Mouse (Mus musculus): ENCODE results near the gene Wwc2.
A peak's percentile ranks its signal among the peaks of the same experiment; 100 is the strongest.

Gene Wwc2

GRCm38 (mm10) chr8:47989211-47989610 is 1.5 kb downstream of the Wwc2 start:
- no peak for DNase-seq

GRCm38 (mm10) chr8:47988111-47988510 is 2.6 kb downstream of the Wwc2 start:
- DNase-seq: no peak

- DNase-seq: no peak
Measured at GRCm38 (mm10) chr8:47985644-47986043, 5.1 kb downstream of the Wwc2 start.

- DNase-seq: no peak
Measured at GRCm38 (mm10) chr8:47985243-47985642, 5.5 kb downstream of the Wwc2 start.

DNA sequence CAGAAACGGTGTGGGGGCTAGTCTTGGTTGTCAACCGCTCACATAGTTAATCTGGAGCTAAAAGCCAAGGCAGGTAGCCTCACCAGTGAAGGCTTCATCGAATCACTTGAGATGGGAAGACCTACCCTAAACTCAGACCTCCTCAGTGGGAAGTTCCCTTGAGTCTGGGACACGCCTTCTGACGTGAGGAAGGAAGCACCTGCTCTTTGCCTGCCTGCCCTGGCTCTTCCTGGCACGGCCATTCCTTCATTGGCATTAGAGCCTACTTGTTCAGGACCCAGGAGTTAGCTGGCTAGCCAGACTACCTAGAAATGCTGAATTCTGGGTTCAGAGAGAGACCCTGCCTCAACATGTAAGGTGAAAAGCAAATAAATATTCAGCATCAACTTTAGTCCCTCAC is 9.6 kb downstream of the Wwc2 start:
- DNase-seq: no peak

DNA sequence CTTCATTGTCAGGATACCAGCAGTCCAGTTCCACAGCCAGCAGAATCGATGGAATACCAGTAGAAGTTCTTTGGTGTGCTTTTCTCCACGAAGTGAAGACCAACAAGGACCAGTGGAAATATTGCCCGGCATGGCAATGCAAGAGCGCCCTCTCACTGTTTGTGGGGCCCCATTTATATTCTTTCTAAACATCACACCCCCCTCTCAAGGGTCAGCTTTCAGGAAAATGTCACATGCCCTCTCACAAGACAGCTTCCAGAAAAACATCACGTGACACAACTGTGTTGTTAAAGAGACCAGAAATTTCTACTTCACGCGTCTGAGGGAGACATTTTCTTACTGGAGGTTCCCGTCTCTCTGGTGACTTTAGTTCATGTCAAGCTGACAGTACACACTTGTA is 10.8 kb downstream of the Wwc2 start:
- no peak for DNase-seq

DNA sequence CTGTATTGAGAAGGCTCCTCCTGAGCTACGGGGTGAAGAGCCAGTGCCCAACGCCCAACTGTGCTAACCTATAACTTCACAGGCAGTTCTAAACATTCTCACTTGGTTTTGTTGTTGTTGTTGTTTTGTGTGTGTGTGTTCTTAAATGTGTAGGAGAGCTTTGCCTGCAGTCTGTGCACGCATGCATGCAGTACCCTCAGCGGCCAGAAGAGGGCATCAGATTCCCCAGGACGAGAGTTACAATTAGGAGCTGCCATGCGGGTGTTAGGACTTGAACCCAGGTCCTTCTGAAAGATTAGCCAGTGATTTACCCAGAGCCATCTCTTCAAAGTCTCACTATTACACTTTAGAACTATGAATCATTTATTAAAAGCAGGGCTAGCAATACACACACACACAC is 12.0 kb downstream of the Wwc2 start:
- no peak for DNase-seq

DNA sequence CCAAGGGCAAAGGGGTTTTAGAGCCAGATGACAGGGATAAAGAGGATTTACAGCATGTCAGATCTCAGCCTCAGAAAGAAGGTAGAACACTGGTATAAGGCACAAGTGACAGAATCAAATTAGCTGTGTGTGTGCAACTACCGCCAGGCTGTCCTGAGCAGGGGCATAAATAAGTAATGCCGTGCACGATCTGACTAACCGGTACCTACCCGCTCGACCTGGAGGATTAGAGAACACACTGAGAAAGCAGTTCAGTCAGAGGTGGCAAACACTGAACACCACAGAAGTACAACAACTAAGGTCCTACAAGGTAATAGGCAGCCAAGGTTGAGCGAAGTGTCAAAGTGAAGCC is 15.8 kb downstream of the Wwc2 start:
- no peak for DNase-seq

GRCm38 (mm10) chr8:47974138-47974962 is 16.4 kb downstream of the Wwc2 start:
- peak; percentile 81 to 87 for DNase-seq

GRCm38 (mm10) chr8:47971121-47971520 is 19.6 kb downstream of the Wwc2 start:
- no peak for DNase-seq

GRCm38 (mm10) chr8:47970576-47970975 is 20.1 kb downstream of the Wwc2 start:
- no peak for DNase-seq

- DNase-seq: no peak
Measured at GRCm38 (mm10) chr8:47967045-47967920, 23.4 kb downstream of the Wwc2 start.

DNA sequence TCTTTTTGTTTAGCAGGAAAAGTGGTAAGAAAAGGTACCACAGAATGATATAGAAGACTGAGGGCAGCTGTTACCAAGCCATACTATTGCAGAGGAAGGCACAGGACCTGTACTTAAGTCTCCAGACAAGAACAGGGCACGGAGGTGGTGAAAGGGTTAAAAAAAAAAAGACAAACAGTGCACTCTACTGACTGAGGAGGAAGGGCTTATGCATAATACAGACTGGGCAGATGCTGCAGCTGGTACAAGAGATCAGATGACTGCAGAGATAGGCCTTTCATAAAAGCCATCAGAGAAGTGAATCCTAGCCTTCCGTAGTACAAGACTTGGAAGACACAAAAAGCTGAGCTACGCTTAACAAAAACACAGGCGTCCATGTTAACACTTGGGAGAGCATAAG is 28.2 kb downstream of the Wwc2 start:
- DNase-seq: no peak

DNA sequence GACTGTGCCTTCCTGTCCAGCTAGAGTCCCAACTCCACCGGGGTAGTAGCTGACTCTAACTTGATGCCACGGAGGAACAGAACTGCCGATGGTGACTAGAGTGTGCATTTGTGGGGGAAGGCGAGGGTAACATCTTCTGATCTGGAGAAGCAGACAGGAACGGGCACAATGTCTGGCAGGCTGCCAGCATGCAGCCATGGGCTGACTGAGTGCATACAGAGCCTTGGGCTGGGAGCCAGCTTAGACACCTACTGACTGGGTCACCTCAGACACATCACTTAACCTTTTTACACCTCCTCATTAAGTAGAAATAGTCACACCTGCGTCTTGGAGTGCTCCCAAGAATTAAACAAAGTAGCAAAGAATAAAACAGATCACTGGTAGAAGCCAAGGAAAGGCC is 28.7 kb downstream of the Wwc2 start:
- peak; percentile 55 to 67 for DNase-seq

DNA sequence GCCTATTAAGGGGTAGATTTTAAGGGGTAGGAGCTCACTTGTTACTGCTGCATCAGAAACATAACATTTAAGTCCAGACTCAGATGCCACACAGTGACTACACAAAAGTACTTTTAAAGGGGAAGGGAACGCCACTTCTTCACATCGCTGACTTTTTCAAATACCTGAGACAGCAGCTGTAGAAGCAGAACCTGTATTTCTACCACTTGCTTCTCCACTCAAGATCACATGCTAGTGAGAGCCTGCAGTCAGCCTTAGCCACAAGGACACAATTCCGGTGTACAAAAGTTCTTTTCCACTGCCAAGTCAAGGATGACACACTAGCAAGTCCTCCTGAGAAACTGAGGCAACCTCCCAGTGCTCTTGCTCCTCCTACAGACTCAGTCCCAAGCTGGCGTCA is 33.2 kb downstream of the Wwc2 start:
- peak in 1 of 2 experiments; percentile 34 for DNase-seq

GRCm38 (mm10) chr8:47951380-47951932 is 39.3 kb downstream of the Wwc2 start:
- DNase-seq: peak; percentile 40 to 41

DNA sequence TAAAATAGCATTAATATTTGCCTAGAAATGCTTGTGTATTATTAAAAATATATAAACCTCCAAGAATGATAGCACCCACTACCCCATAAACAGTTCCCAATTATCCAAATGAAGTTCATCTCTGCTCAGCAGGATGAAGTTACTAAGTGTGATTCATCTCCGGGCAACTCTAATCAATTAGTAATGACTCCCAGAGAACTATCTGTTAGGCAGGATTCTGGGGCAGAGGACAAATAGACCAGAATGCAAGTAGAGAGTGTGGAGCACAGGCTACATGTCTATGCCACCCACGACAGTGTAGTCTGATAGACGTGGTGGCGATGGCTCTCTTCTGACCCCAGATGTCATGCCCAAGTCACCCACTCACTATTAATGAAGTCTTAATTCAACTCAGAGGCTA is 41.9 kb downstream of the Wwc2 start:
- no peak for DNase-seq

DNA sequence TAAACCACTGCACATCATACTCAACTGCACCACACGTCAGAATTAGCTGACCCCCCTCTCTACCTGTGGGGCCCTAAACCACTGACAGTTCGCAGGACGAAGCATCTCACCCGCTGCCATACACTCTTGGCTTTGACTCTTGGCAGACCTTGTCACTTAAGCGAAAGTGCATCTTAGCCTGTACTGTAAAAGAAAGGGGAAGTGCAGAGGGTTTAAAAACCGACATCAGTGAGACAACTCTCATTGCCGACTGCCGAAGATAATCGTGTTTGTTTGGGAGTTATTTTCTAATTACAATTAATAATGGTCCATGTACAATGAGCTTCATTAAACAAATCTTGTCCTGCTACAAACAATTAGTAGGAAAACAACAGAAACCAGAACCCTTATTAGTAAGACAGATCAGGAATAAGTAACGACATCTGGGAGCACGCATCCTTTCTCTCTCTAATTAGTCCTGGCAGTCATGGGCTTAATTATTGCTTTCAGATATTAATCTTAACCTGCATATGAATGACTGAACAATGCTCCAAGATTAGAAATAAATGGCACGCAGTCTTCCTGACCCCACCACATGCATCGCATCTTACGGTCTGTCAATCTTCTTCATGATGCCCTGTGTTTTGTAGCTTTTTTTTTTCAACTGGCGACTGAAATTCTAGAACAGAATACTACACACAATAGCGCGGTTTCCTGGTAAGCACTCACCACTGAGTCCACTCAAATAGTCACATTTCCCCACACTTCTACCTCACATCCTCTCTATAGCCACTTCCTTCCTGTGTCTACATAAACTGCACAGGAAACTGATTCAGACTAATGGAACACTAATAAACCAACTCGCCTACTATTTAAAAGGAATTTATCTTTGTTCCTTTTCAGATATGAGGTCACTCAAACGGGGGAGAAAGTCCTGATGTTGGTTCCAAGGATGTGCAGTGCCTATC is 42.8 kb downstream of the Wwc2 start:
- DNase-seq: no peak

DNA sequence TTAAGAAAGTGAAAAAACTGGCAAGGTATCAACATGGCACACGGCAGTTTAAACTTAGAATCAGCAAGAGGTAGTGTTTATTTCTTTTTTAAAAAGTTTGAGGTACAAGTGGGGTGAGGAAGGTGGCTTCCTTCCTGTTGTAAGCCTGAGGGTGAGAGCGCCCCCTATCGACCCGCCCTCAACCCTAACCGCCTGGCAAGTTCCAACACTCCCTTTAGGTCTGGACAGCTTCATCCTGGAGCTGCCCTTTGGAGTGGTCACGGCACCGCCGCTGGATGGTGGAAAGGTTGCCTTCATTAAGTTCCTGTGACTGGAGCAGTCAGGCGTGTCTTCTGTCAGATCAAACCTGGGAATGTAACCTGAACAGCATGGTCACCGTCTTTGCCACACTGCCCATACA is 47.7 kb downstream of the Wwc2 start:
- DNase-seq: peak in 1 of 2 experiments; percentile 48

DNA sequence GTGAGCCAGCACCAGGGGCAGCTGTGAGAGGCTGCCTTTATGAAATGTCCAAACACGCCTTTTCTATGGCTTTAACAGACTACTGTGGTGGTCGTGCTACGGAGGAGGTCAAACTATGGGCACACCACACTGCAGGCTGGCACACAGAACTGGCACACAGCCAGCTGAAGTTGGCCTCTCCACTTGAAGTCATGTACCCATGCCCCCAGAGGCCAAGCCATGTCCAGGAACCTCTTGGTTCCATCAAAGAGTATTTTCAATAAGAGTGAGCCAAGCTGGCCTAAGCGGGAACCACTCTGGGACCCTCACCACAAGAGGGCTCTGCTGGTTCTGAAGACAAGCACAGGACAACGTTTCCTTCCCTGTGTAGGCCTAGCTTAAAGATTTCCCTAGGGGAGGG is 49.7 kb downstream of the Wwc2 start:
- peak; percentile 44 to 55 for DNase-seq

DNA sequence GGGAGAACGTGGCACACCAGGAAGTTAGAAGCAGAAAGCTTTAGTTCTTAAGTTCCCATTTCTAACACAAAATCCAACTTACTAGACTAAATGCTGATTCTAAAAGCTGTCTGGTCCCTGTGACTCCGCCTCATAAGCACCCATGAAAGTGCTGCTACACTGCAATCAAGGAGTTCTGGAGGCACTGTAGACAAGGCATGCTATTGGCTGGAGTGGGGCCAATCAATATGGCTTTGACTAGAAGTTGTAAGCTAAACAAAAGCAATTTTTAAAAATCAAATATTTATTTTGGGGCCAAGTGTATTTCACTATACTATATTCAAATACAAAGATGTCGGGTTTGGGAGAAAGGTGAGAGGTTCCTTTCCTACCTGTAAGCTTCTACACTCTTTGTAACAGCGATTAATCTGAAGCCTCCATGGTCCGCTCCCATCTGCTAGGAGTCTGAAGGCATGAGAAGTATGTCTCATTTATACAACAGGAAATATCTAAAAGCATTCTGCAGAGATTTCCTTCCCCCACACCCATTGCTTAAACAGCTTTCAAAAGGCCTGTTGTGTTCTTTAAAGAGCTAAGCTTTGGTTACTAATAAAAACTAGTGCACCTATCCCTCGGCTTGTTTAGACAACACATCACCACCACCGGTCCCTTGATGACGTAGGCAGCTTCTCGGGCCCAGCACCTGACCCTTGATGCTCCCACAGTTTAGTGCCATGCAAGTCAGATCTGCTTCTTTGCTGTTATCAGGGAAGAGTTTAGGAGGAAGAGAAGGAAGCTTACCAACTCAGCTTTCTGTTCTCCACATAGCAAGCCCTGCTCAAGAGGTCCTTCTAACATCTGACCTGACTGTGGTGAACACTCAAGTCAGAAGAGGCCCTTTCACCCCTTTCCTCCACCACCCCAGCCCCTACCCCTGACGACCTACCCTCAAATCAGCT is 50.5 kb downstream of the Wwc2 start:
- DNase-seq: peak in 1 of 2 experiments; percentile 43
